Mouse (Mus musculus) liver, embryonic 16.5 days (tissue): ENCODE results near the gene Lztr1. TPM values are rescaled to one million over a fixed set of nuclear protein-coding genes. Genes with fewer than 3 reads are reported as not detected.

Experiments
- ATAC-seq: fragments of 200-750 bp; cut with Nextera tagmentation; 2 replicates; pipeline ENCODE4 v1.8.0; 2017; ENCODE audit warnings: low read depth, mild to moderate bottlenecking, moderate number of reproducible peaks, moderate library complexity
- H3K27ac ChIP-seq: fragments of 300-500 bp; sonication (generic); 2 replicates; pipeline ENCODE4 v1.5.1; 2014; ENCODE audit warnings: mild to moderate bottlenecking, low read length
- H3K27me3 ChIP-seq: fragments of 300-500 bp; sonication (generic); 2 replicates; pipeline ENCODE4 v1.6.1; 2014; ENCODE audit warnings: low read depth, low read length, mixed read lengths; ENCODE audit not compliant: control insufficient read depth, insufficient read depth
- H3K36me3 ChIP-seq: fragments of 300-500 bp; sonication (generic); 2 replicates; pipeline ENCODE4 v1.6.1; 2014; ENCODE audit warnings: mild to moderate bottlenecking; ENCODE audit not compliant: control insufficient read depth, insufficient read depth
- H3K4me1 ChIP-seq: fragments of 300-500 bp; sonication (generic); 2 replicates; pipeline ENCODE4 v1.6.1; 2014; ENCODE audit warnings: low read depth, low read length, mixed read lengths; ENCODE audit not compliant: control insufficient read depth
- H3K4me2 ChIP-seq: fragments of 300-500 bp; sonication (generic); 2 replicates; pipeline ENCODE4 v1.6.1; 2014; ENCODE audit warnings: low read depth, low read length, mixed read lengths
- H3K4me3 ChIP-seq: fragments of 300-500 bp; sonication (generic); 2 replicates; pipeline ENCODE4 v1.5.1; 2014; ENCODE audit warnings: low read depth, mild to moderate bottlenecking, low read length
- H3K9ac ChIP-seq: fragments of 300-500 bp; sonication (generic); 2 replicates; pipeline ENCODE4 v1.6.1; 2014; ENCODE audit warnings: low read depth, low read length
- H3K9me3 ChIP-seq: fragments of 300-500 bp; sonication (generic); replicated peaks from 2 replicates; pipeline ENCODE4 v1.6.1; 2016; ENCODE audit warnings: low read length; ENCODE audit not compliant: control insufficient read depth
- WGBS: fragments of 180-500 bp; shearing (Covaris S2); extraction: QIAGEN DNeasy Blood & Tissue Kit; methylation state at CpG from one replicate; pipeline ENCODE4 v1.1.7; 2014; ENCODE audit not compliant: insufficient replicate concordance; 5-methylcytosine and 5-hydroxymethylcytosine counted together
- polyA plus RNA-seq: library from polyadenylated mRNA; unstranded; fragments of >200 nt; fragmentation: Nextera tagmentation; extraction: Ambion mirVana; gene quantifications from 2 replicates; pipeline ENCODE4 v1.2.1, GENCODE M21; 2015

The Lztr1 gene
- polyA plus RNA-seq, result 25.2 and 25.7 TPM in 2 replicates

- H3K4me3 ChIP-seq, result peak within 1 kb of the TSS; percentile 87
- peak within 1 kb of the TSS; percentile 85 for H3K9ac ChIP-seq
- peak within 1 kb of the TSS; percentile 93 for H3K27ac ChIP-seq
- ATAC-seq, result peak; percentile 96
- H3K36me3 ChIP-seq, result peaks cover 7% of the 10 kb centered on the region
- no peaks in the 10 kb centered on the region for H3K27me3 ChIP-seq
- peak within 1 kb of the TSS; percentile 88 for H3K4me2 ChIP-seq
- peaks cover 20% of the 10 kb centered on the region for H3K4me1 ChIP-seq
- no peaks in the 10 kb centered on the region for H3K9me3 ChIP-seq
- WGBS, result under 1% methylated on average over 49 of the region's 50 CpGs
Measured at GRCm38 (mm10) chr16:17508546-17509239, at the start of gene Lztr1. TSS of gene Lztr1 (plus strand) at chr16:17508688.

GRCm38 (mm10) chr16:17460254-17460653 is 48.2 kb upstream of the Lztr1 start:
- Histone ChIP-seq H3K27ac (no peak overlapping the region), H3K27me3 (no peaks in the 10 kb centered on the region), H3K9ac (no peak overlapping the region), H3K9me3 (no peaks in the 10 kb centered on the region), H3K36me3 (no peaks in the 10 kb centered on the region), H3K4me1 (peaks cover 25% of the 10 kb centered on the region), H3K4me2 (no peak overlapping the region), H3K4me3 (no peak overlapping the region)
- 60% methylated on average over 4 of the region's 4 CpGs for WGBS
- no peak for ATAC-seq

- Histone ChIP-seq H3K27me3 (no peaks in the 10 kb centered on the region), H3K4me2 (0 out of 2 replicates have a peak overlapping the region, but pooled peaks have one; percentile 10), H3K27ac (no peak overlapping the region), H3K4me3 (no peak overlapping the region), H3K9ac (no peak overlapping the region), H3K36me3 (no peaks in the 10 kb centered on the region), H3K4me1 (peaks cover 19% of the 10 kb centered on the region), H3K9me3 (no peaks in the 10 kb centered on the region)
- 37% methylated on average over 1 of the region's 1 CpGs for WGBS
- ATAC-seq, result no peak
Measured at GRCm38 (mm10) chr16:17461596-17461995, 46.9 kb upstream of the Lztr1 start.

GRCm38 (mm10) chr16:17463184-17463583 is 45.3 kb upstream of the Lztr1 start:
- Histone ChIP-seq H3K9me3 (no peaks in the 10 kb centered on the region), H3K4me1 (peaks cover 19% of the 10 kb centered on the region), H3K4me3 (no peak overlapping the region), H3K36me3 (no peaks in the 10 kb centered on the region), H3K4me2 (no peak overlapping the region), H3K27ac (no peak overlapping the region), H3K9ac (no peak overlapping the region), H3K27me3 (no peaks in the 10 kb centered on the region)
- ATAC-seq, result no peak
- 78% methylated on average over 2 of the region's 2 CpGs for WGBS

GRCm38 (mm10) chr16:17466875-17467663 is 41.4 kb upstream of the Lztr1 start:
- H3K27ac ChIP-seq, result no peak overlapping the region
- no peak overlapping the region for H3K9ac ChIP-seq
- 53% methylated on average over 4 of the region's 4 CpGs for WGBS
- H3K4me3 ChIP-seq, result no peak overlapping the region
- no peak for ATAC-seq
- H3K4me1 ChIP-seq, result peaks cover 3% of the 10 kb centered on the region
- no peaks in the 10 kb centered on the region for H3K9me3 ChIP-seq
- no peaks in the 10 kb centered on the region for H3K27me3 ChIP-seq
- no peak overlapping the region for H3K4me2 ChIP-seq
- peaks cover 12% of the 10 kb centered on the region for H3K36me3 ChIP-seq

- no peak overlapping the region for H3K4me3 ChIP-seq
- peaks cover 12% of the 10 kb centered on the region for H3K36me3 ChIP-seq
- no peaks in the 10 kb centered on the region; the same call in 1 of the 2 replicates for H3K4me1 ChIP-seq
- 69% methylated on average over 6 of the region's 6 CpGs for WGBS
- H3K9me3 ChIP-seq, result no peaks in the 10 kb centered on the region
- no peak for ATAC-seq
- no peak overlapping the region for H3K27ac ChIP-seq
- H3K27me3 ChIP-seq, result no peaks in the 10 kb centered on the region
- no peak overlapping the region for H3K4me2 ChIP-seq
- no peak overlapping the region for H3K9ac ChIP-seq
Measured at GRCm38 (mm10) chr16:17472498-17472897, 36.0 kb upstream of the Lztr1 start.

- Histone ChIP-seq H3K27me3 (no peaks in the 10 kb centered on the region), H3K36me3 (peaks cover 8% of the 10 kb centered on the region), H3K4me2 (no peak overlapping the region), H3K4me3 (no peak overlapping the region), H3K4me1 (peaks cover 11% of the 10 kb centered on the region), H3K9me3 (no peaks in the 10 kb centered on the region), H3K27ac (no peak overlapping the region), H3K9ac (no peak overlapping the region)
- no peak for ATAC-seq
Measured at GRCm38 (mm10) chr16:17474091-17474490, 34.4 kb upstream of the Lztr1 start.

- 75% methylated on average over 2 of the region's 2 CpGs for WGBS
- Histone ChIP-seq H3K4me1 (peaks cover 14% of the 10 kb centered on the region), H3K36me3 (peaks cover 3% of the 10 kb centered on the region; the same call in 1 of the 2 replicates), H3K27me3 (no peaks in the 10 kb centered on the region), H3K9me3 (no peaks in the 10 kb centered on the region), H3K4me2 (no peak overlapping the region), H3K9ac (no peak overlapping the region), H3K4me3 (no peak overlapping the region), H3K27ac (no peak overlapping the region)
- ATAC-seq, result no peak
Measured at GRCm38 (mm10) chr16:17474761-17475160, 33.7 kb upstream of the Lztr1 start.

- no peak overlapping the region for H3K4me3 ChIP-seq
- no peak overlapping the region for H3K4me2 ChIP-seq
- H3K27ac ChIP-seq, result no peak overlapping the region
- WGBS, result 72% methylated on average over 4 of the region's 4 CpGs
- H3K9me3 ChIP-seq, result no peaks in the 10 kb centered on the region
- no peaks in the 10 kb centered on the region for H3K36me3 ChIP-seq
- H3K4me1 ChIP-seq, result peaks cover 14% of the 10 kb centered on the region
- no peak overlapping the region for H3K9ac ChIP-seq
- ATAC-seq, result no peak
- no peaks in the 10 kb centered on the region for H3K27me3 ChIP-seq
Measured at GRCm38 (mm10) chr16:17475326-17475725, 33.2 kb upstream of the Lztr1 start.
